Mouse (Mus musculus) liver, postnatal 0 days (tissue): ENCODE results near the gene Dglucy.

Experiments used
- CTCF ChIP-seq: sonication (generic); IDR thresholded peaks from 2 replicates; pipeline ENCODE4 v1.5.1; 2016; ENCODE audit warnings: antibody characterized with exemption, low read depth
- EP300 ChIP-seq: IDR thresholded peaks from 2 replicates; pipeline ENCODE4 v1.6.1; 2016; ENCODE audit warnings: antibody characterized with exemption, low read depth, mild to moderate bottlenecking

- TF ChIP-seq CTCF (no peak), EP300 (no peak)
Observed at GRCm38 (mm10) chr12:100757427-100757826, 21.4 kb upstream of the Dglucy start.
